Mouse (Mus musculus) kidney, adult 2 months (tissue): ENCODE results near the gene Chst3.

Experiments used
- CTCF ChIP-seq: fragments of 200-500 bp; conservative IDR thresholded peaks from 2 replicates; pipeline ENCODE4 v1.5.1; 2011; ENCODE audit warnings: low read depth, mild to moderate bottlenecking, control low read depth, low read length, moderate library complexity, mixed read lengths; ENCODE audit not compliant: insufficient read depth, insufficient read length
- POLR2A ChIP-seq: fragments of 200-500 bp; IDR thresholded peaks from one replicate; pipeline ENCODE4 v1.6.1; 2011; ENCODE audit warnings: low read depth, low read length, control low read depth

- no peak for TF ChIP-seq CTCF
- no peak for TF ChIP-seq POLR2A
Measured at GRCm38 (mm10) chr10:60265252-60265651, 46.2 kb upstream of the Chst3 start.
